ENCODE assay signal across 23 mouse cellular contexts in genomic region chr7:30909773-30910172, GRCm38 (mm10). TPM values are rescaled to one million over a fixed set of nuclear protein-coding genes. Genes with fewer than 3 reads are reported as not detected.
A peak's percentile ranks its signal among the peaks of the same experiment; 100 is the strongest.
DNase-seq lines count a peak whose midpoint lies in the region; ATAC-seq lines count a peak whose summit lies in the region.
"Had no signal": no experiment of that assay in that cellular context is flagged by ENCODE, and none has a peak within 500 bp of the region (broad histone marks: within the 10 kb centered on the region; RNA-seq: fewer than 3 reads in every experiment).

No protein-coding gene starts in this region.

- DNase-seq in 416B (ENCODE audit: low read depth) = peak; percentile 69
- DNase-seq in CD4-positive helper T cell, adult 2 months (ENCODE audit: low read depth, low spot score) = peak; percentile 26
- DNase-seq in urinary bladder, postnatal 14 days (ENCODE audit: low spot score) = no peak
- DNase-seq in gastrocnemius, postnatal 25 days = no peak
- no peak for DNase-seq in adrenal gland, postnatal 4 days (ENCODE audit: low spot score in 2 of 2)
- DNase-seq: adrenal gland, postnatal 25 days; cerebellum, adult 18-20 months; cerebellum, postnatal 14 days; gastrocnemius, adult 2 months; heart, postnatal 10 days; kidney, adult 9 months; kidney, postnatal 10 days; layer of hippocampus, adult 9-11 months; lung, adult 2 months; lung, postnatal 10 days; right cerebral cortex, adult 18-20 months; thymus, adult 2 months had no signal

- peak; percentile 29 to 35; a peak in 2 of 4 replicates for ATAC-seq in hematopoietic stem cell, adult 5-6 weeks (replicated peaks in 1 of 2; ENCODE audit: insufficient read depth in 1 of 2, low FRiP score in 2 of 2, low TSS enrichment in 1 of 2, low read depth in 1 of 2, poor library complexity in 2 of 2, severe bottlenecking in 2 of 2)
- peak; percentile 29 for ATAC-seq in megakaryocyte progenitor cell, adult 5-6 weeks (replicated peaks; ENCODE audit: poor library complexity)
- ATAC-seq: forebrain, embryonic 15.5 days had no signal

RNA-seq across cellular contexts. Expression of gene Mag, which starts 4.9 kb away (rescaled TPM):
- 0.38 TPM in 1 of 2 replicates, not detected in the other for total RNA-seq in hematopoietic stem cell, adult 5-6 weeks (2017)
- 0.39 TPM in 1 of 2 replicates, not detected in the other for total RNA-seq in megakaryocyte progenitor cell, adult 5-6 weeks (2015)
- total RNA-seq in megakaryocyte progenitor cell, adult 5-6 weeks (2017) = 0.37 and 1.3 TPM in 2 replicates
- total RNA-seq in gastrocnemius, postnatal 25 days (2021) = 1 to 10 TPM; 1.1 to 1.8 TPM
- total RNA-seq in adrenal gland, postnatal 4 days (2021) = 1 to 10 TPM in 1 of 2 experiments, under 1 TPM in 1; 0.45 to 1.4 TPM
- total RNA-seq: heart, adult 8-10 months had no signal

RNA-seq across cellular contexts. Expression of gene Hamp2, which starts 14.7 kb away (rescaled TPM):
- total RNA-seq in hematopoietic stem cell, adult 5-6 weeks (2017) = not detected in 2 replicates
- not detected in 2 replicates for total RNA-seq in megakaryocyte progenitor cell, adult 5-6 weeks (2015)
- not detected in 2 replicates for total RNA-seq in megakaryocyte progenitor cell, adult 5-6 weeks (2017)
- not detected for total RNA-seq in gastrocnemius, postnatal 25 days (2021)
- total RNA-seq in adrenal gland, postnatal 4 days (2021) = 10 to 100 TPM in 1 of 2 experiments, under 1 TPM in 1; 0.84 to 12.5 TPM
- total RNA-seq: gastrocnemius, adult 2 months; gastrocnemius, postnatal 4 days; left cerebral cortex, postnatal 10 days had no signal

RNA-seq across cellular contexts. Expression of gene Cd22, which starts 29.6 kb away (rescaled TPM):
- total RNA-seq in hematopoietic stem cell, adult 5-6 weeks (2017) = not detected in 2 replicates
- total RNA-seq in megakaryocyte progenitor cell, adult 5-6 weeks (2015) = 0.29 and 1.3 TPM in 2 replicates
- 0.07 and 0.29 TPM in 2 replicates for total RNA-seq in megakaryocyte progenitor cell, adult 5-6 weeks (2017)
- total RNA-seq in gastrocnemius, postnatal 25 days (2021) = under 1 TPM; 0.13 to 0.23 TPM
- under 1 TPM; 0.73 to 0.90 TPM for total RNA-seq in adrenal gland, postnatal 4 days (2021)

RNA-seq across cellular contexts. Expression of gene Hamp, which starts 34.1 kb away (rescaled TPM):
- not detected in 2 replicates for total RNA-seq in hematopoietic stem cell, adult 5-6 weeks (2017)
- total RNA-seq in megakaryocyte progenitor cell, adult 5-6 weeks (2015) = not detected in 2 replicates
- not detected in 2 replicates for total RNA-seq in megakaryocyte progenitor cell, adult 5-6 weeks (2017)
- total RNA-seq in gastrocnemius, postnatal 25 days (2021) = not detected
- 10 to 100 TPM in 1 of 2 experiments, 1 to 10 TPM in 1; 2.3 to 36.9 TPM for total RNA-seq in adrenal gland, postnatal 4 days (2021)
- total RNA-seq: gastrocnemius, adult 2 months; left cerebral cortex, postnatal 10 days had no signal

RNA-seq across cellular contexts. Expression of gene Usf2, which starts 46.8 kb away (rescaled TPM):
- total RNA-seq in hematopoietic stem cell, adult 5-6 weeks (2017) = 120 and 164 TPM in 2 replicates
- 92.6 and 97.4 TPM in 2 replicates for total RNA-seq in megakaryocyte progenitor cell, adult 5-6 weeks (2015)
- 137 and 162 TPM in 2 replicates for total RNA-seq in megakaryocyte progenitor cell, adult 5-6 weeks (2017)
- total RNA-seq in gastrocnemius, postnatal 25 days (2021) = 10 to 100 TPM; 69.6 to 85.0 TPM
- total RNA-seq in adrenal gland, postnatal 4 days (2021) = 100 to 1,000 TPM; 113 to 125 TPM

Comparison
In these comparisons a context has a peak if more than half of its experiments do, and no peak if none do; other contexts are left out.
1. DNase-seq: peak in 416B (single experiment) and CD4-positive helper T cell, adult 2 months (single experiment); none in urinary bladder, postnatal 14 days (single experiment), gastrocnemius, postnatal 25 days (single experiment) and adrenal gland, postnatal 4 days (0 of 2).